Mouse (Mus musculus): ENCODE data around the gene Pip5k1c. TPM values are rescaled to one million over a fixed set of nuclear protein-coding genes. Genes with fewer than 3 reads are reported as not detected.

The Pip5k1c gene
- polyA plus RNA-seq, 1 experiment = 326 TPM

DNA sequence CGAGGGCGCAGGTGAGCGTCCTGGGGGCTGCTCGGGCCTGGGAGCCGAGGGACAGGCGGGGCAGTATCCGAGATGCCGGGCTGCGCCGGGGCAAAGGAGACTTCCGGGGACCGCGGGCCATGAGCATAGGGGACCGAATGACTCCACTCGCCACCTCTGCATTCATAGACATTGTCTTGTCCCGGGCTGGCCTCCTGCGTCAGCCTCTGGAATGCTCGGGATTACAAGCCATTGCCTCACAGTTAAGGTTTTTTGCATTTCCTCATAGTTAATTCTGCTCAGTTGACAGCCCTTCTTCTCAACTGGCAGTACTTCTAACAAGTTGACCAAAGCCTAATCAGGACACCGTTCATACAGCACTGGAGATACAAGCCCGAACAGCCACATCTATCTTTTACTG, 28.7 kb downstream of the Pip5k1c start:
- no peak for DNase-seq (ENCODE audit: extremely low spot score in 1 of 2, low spot score in 1 of 2)

DNA sequence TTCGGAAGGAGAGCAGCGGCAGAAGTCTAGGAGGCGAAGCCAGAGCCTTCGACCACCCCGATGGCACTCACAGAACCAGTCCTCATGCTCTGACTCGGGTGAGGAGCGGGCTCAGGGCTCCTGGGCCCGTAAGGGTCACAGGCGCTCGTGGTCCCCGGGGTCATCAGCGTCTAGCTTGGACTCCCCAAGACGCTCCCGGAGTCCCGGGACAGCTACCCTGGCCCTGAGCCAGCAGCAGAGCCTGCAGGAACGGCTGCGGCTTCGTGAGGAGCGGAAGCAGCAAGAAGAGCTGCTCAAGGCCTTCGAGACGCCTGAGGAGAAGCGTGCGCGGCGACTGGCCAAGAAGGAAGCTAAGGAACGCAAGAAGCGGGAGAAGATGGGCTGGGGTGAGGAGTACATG, 29.7 kb downstream of the Pip5k1c start:
- DNase-seq (ENCODE audit: extremely low spot score in 1 of 2, low spot score in 1 of 2) = no peak

DNA sequence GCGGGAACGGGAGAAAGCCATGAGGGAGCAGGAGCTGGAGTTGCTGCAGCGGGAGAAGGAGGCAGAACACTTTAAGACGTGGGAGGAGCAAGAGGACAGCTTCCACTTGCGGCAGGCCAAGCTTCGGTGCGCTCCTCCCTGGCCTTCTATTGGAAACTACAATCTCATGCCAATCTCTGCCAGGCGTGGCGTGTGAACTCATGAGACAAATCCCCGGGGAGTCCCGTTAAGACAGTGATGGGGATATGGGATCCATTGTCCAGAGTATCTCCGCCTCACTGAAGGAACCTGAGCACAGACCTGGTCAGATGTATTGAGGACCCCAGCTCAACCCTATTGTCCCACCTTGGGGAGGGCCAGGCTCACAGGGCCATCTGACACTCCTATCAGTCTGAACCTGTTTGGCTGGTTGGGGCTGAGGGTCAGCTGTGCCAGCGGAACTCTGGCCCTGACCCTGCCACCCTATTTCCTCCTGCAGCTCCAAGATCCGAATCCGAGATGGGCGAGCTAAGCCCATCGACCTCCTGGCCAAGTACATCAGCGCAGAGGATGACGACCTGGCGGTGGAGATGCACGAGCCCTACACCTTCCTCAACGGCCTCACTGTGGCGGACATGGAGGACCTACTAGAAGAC, 30.5 kb downstream of the Pip5k1c start:
- DNase-seq (ENCODE audit: extremely low spot score in 1 of 2, low spot score in 1 of 2) = no peak

DNA sequence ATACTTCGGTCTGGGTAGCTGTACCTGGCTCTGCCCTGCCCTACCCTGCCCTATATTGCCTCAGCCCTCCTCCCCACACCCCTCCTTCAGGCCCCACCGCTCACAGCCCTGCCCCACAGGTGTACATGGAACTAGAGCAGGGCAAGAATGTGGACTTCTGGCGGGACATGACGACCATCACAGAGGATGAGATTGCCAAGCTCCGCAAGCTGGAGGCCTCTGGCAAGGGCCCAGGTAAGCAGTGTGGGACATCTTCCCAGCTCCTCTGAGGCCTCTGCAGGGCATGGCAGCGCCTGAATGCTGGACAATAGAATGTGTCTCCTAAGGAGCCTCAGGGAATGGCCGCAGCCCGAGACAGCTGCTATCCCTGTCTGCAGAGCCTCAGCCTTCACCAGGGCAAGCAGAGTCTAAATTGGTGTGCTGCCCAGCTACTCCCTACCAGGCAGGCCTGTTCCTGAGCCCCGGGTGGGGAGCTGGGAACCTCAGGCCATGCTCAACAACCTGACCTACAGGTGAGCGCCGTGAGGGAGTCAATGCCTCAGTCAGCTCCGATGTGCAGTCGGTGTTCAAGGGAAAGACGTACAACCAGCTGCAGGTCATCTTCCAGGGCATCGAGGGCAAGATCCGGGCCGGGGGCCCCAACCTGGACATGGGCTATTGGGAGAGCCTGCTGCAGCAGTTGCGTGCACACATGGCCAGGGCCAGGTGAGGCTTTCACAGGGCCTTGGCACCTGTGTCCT, 31.2 kb downstream of the Pip5k1c start:
- no peak for DNase-seq (ENCODE audit: extremely low spot score in 1 of 2, low spot score in 1 of 2)

DNA sequence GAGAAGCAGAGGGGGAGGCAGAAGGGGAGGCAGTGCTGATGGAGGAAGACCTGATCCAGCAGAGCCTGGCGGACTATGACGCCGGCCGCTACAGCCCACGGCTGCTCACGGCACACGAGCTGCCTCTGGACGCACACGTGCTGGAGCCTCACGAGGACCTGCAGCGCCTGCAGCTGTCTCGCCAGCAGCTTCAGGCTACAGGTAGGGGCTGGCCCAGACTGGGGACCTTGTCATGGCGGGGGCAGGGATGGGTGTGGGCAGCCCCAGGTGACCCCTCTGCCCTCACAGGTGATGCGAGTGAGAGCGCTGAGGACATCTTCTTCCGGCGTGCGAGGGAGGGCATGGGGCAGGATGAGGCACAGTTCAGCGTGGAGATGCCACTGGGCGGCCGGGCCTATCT, 32.4 kb downstream of the Pip5k1c start:
- no peak for DNase-seq (ENCODE audit: extremely low spot score in 1 of 2, low spot score in 1 of 2)

DNA sequence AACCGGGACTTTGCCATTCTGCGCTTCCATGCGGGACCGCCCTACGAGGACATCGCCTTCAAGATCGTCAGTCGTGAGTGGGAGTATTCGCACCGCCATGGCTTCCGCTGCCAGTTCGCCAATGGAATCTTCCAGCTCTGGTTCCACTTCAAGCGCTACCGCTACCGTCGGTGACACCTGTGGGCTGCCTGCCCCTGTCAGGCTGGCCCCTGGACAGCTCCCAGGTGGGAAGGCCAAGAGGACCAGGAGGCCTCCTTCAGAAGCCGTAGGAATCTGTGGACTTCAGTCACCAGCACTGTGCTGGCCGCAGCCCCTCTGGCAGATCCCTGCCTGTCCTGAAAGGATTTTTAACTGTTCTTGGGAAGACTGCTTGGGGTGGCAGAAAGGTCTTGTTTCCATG, 33.0 kb downstream of the Pip5k1c start:
- no peak for DNase-seq (ENCODE audit: extremely low spot score in 1 of 2, low spot score in 1 of 2)

DNA sequence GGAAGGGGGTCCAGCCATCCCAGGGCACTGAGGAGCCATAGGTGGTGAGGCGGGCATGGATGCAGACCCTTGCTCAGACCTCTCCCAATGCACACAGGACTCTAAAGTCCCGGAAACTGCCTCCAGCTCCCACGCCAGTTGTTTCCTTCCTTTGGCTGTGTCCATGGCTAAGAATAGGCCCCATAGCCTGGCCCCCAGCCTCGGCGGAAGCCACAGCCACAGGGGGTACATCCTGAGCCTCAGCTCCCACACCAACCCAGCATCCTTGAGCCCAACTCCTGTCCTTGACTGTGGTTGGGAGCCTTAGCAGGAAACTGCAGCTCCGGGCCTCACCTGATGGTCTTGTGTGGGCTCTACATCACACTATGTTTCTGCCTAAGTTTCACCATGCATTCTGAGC, 34.1 kb downstream of the Pip5k1c start:
- no peak for DNase-seq (ENCODE audit: extremely low spot score in 1 of 2, low spot score in 1 of 2)

DNA sequence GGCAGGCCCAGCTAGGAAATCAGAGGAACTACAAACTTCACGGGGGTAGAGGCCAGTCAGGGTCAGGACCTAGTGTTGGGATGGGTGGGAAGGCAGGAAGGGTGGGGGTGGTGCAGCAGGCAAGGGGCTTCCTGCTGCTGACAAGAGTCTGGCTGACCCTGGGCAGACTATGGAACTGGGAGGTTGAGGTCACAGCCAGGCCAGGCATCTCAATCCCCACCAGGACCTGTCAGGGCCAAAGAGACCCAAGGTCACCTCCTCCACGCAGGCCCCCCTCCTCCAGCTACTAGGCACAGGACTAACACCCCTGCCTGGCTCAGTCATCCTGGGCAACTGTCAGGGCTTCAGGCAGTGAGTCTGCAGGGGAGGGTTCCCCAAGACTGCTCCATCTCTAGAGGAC, 35.2 kb downstream of the Pip5k1c start:
- no peak for DNase-seq (ENCODE audit: extremely low spot score in 1 of 2, low spot score in 1 of 2)

DNA sequence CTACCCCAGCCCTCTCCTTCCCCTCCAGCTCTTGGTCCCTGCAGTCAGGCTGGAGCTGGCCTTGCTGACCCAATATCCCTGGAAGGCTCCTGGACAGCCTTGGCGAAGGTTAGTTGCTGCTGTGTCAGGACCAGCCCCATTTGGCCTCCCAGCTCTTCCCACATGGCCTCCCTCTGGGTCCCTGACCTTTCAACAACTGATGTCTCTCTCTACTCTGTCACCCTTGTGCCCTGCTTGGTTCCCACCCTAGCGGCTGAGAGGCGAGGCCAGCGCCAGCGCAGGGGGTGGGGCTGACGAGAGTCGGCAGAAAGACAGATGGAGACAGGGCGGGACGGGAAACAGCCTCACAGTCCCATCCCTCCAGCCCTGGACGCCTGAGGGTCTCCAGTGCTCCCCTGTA, 35.6 kb downstream of the Pip5k1c start, which contains the start of gene Tbxa2r:
TSS of gene Tbxa2r (plus strand) at position 346 of the 400 bp plus-strand sequence.
- no peak for DNase-seq (ENCODE audit: extremely low spot score in 1 of 2, low spot score in 1 of 2)

DNA sequence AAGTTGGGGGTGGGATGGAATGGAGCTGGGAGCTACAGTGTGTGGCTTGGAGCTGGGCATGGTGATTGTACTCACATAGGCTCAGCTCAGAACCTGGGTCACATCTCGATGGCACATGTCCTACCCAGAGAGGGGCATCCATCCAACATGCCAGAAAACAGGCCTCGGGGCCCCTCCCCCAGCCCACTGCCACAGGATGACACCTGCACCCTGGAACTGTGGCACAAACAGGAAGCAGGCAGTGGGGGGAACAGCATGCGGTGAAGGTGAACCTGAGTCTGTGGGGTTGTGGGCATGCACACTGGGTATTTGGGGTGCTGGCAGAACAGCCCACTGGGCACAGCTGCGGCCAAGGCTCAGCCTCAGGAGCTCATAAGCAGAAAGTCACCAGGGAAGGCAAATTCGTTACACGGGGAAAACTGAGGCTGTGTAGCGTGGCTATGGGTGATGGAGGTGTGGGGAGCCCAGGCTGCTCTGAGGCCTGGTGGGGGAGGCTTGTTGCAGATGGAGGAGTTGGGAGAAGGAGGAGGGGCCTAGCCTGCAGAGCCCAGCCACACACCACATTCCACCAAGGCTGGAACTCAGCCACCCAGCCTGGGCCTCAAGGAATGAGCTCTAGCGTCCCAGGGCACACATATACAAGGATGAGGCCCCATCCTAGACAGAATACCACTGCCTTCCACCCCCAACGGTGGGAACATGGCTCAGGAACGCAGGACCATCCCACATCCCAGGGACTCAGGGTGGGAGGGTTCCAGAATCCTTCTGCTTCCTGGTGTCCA, 36.6 kb downstream of the Pip5k1c start:
- no peak for DNase-seq (ENCODE audit: extremely low spot score in 1 of 2, low spot score in 1 of 2)

DNA sequence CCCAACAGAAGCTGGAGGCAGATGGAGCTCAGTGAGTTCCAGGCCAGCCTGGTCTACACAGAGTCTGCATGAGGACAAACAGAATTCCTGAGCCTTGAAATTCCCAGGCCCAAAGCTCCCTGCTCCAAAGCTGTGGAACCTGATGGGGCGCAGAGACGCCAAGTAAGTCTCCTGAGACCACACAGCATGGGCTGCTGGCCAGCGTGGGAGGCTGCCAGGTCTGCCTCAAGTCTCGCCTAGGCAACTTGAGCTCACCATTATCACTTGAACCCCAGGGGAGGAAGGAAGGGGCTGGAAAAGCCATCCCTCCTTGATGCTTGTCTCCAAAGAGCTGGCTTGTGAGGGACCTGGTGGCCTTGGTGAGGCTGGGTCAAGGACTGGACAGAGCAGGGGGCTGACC, 37.2 kb downstream of the Pip5k1c start:
- DNase-seq (ENCODE audit: extremely low spot score in 1 of 2, low spot score in 1 of 2) = no peak

DNA sequence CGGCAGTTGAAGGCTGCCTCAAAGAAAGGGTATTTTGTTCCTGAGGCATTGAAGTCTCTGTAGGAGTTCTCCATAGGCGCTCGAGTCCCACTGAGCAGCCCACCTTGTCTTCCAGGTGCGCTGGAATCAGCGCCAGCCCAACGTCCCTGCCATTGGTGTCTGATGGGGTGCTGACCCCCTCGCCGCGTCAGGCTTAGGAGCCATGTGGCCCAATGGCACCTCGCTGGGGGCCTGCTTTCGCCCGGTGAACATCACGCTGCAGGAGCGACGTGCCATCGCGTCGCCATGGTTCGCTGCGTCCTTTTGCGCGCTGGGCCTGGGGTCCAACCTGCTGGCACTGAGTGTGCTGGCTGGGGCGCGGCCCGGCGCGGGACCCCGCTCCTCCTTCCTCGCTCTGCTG, 39.5 kb downstream of the Pip5k1c start:
- DNase-seq (ENCODE audit: extremely low spot score in 1 of 2, low spot score in 1 of 2) = no peak

DNA sequence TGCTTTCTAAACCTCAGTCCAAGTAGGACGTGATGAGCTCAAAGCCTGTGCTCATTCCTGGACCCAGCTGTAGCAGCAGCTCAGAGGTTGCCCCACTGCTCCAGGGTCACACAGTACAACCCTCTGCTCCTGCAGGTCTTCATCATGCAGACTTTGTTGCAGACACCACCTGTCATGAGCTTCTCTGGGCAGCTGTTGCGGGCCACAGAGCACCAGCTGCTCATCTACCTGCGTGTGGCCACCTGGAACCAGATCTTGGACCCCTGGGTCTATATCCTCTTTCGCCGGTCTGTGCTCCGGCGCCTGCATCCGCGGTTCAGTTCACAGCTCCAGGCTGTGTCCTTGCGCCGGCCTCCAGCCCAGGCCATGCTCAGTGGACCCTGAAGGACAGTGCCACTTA, 41.6 kb downstream of the Pip5k1c start:
- no peak for DNase-seq (ENCODE audit: extremely low spot score in 1 of 2, low spot score in 1 of 2)

DNA sequence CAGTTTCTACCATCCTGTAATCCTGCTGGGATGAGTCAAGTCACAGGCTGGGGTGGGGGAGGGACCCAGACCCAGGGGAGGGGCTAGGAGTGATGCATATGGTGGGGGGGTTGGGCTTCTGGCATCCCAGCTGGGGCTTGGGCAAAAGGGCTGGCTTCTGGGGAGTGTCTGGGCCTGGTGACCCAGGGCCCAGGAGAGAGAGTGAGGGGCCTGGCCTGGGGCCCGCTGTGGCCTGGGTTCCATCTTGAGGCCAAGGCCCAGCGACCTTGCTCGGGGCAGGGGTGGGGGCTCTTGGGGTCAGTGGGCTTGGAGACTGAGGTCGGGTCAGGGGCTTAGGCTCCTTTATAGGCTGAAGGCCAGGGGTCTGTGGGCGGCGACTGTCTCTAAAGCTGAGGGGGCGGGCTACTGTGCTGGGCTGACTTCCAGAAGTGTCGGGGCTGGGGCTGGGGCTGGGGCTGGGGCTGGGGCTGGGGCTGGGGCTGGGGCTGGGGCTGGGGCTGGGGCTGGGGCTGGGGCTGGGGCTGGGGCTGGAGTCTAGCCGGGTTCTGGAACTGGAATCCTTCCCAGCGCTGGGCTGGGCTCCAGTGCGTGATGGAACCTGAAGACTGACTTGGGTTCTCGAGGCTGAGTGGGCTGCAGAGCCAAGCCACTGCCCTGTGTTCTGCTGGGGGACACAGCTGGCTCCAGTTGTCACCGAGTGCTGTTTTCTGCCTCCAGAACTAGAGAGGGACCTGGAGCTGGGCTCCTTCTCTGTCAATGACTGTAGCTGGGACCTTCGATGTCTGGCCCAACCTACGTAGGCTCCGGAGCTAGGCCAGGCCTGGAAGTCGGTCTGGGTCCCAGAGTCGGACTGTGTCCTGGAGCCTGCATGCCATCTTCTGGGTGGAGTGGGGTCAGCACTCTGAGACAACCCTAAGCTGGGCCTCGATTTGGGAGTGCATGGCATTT, 42.9 kb downstream of the Pip5k1c start:
- DNase-seq (ENCODE audit: extremely low spot score in 1 of 2, low spot score in 1 of 2) = no peak

DNA sequence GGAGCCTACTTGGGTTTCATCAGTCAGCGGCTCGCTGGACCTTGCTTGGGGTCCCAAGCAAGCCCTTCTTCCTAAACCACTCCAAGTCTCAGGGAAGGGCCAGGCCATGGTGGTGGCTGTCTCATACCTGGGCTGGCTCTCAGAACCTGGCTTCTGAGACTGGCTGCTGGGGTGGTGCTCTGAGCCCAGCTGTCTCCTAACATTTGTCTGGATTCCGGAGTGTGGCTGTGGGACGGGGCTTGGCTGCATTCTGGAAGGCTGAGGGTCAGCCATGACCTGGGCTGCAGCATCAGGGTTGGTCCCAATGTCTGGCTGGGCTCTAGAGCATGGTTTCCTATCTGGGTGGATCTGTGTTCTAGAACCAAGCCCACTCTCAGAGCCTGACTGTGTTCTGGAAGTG, 43.8 kb downstream of the Pip5k1c start:
- no peak for DNase-seq (ENCODE audit: extremely low spot score in 1 of 2, low spot score in 1 of 2)

DNA sequence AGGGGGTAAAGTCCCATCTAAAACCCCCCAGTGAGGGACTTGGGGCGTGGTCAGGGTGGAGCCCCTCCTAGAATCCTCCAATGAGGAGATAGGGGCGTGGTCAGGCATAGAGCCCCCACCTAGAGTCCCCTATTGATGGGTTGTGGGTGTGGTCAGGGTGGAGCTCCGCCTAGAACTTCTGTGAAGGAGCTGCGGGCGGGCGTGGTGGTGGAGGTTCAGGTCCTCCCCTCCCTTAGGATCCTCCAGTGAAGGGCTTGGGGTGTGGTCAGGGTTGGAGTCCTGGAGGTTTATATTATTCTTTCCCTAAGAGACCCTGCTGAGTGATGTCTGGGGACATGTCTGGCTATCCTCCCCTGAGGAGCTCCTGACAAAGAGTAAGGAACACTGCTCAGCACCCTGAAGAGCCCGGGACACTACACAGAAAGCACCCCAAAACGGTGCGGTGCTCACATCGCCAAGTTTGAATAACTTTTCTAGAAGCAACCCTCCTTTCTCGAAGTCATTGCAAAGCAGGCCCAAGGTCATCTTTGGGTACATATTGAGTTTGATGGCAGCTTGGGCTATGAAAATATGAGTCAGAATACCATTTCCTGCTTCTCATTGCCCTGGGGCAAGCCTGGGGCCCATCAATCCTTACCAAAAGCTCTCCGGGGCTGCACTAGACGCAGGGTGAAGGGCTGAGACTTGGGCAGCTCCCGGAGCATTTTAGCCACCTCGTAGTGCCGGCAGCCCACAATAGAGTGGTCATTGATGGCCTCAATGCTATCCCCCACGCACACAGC, 48.0 kb downstream of the Pip5k1c start:
- no peak for DNase-seq (ENCODE audit: extremely low spot score in 1 of 2, low spot score in 1 of 2)

DNA sequence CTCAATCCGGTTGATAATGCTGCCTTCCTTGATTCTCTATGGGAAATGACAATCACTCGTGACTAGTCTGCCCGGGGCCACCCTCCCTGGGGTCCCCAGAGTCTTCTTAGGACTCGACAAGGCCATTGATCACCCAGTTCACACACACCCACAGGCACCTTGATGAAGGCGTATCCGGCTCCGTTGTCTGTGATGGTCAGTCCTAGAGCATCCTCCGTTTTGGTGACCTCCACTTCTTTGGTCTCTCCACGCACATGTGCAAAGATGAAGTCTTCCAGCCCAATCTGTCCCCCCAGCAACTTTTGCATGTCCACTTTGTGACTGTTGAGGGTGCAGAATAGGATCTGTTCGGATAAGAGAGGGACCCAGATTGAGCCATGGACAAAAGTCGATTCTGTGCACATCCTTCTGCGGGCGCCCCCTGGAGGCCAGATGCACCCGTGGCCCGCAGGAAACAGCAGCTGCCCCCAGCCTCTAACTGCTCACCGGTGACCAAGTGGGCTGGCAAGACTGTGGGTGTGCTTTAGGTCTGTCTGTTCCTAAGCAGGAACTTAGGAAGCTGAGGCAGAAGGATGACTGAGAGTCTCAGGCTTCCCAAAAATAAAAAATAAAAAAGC, 48.7 kb downstream of the Pip5k1c start:
- peak in 1 of 2 experiments; percentile 69 for DNase-seq (ENCODE audit: extremely low spot score in 1 of 2, low spot score in 1 of 2)

DNA sequence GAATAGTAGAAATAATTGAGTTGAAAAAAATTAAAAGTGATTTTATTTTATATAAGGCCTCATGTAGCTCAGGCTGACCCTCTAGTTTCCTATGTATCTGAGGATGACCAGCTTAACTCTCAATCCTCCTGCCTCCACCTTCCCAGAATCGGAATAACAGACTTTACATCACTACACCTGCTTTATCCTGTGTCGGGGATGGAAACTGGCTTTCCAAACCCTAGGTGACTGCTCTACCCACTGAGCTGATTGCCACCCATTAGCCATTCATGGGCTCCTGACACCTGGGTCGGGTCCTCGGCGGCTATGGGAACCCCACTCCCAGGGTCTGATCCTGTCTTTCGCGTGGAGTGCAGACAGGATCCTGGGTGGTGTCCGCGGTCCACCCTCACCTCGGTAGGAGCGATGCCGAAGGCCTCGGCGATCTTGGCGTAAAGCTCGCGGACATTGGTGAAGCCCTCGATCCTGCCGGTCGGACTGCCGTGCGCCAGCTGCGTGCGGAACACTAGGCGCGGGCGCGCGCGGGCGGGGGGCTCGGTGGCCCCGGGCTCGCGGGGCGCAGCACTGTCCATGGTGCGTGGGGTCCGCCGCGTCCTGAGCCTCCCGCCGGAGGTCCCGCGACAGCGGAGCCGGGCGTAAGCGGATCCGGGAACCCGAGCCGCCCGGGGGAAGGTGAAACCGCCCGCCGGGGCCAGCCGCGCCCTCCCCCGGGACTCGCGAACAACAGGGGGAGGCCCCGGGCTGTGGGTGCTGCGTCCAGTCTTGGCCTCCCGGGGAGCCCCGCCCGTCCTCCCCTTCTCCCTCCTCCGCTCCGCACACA, 50.1 kb downstream of the Pip5k1c start, which contains the start of gene Gipc3:
TSS of gene Gipc3 (minus strand) at position 581 of the 820 bp plus-strand sequence.
- DNase-seq (ENCODE audit: extremely low spot score in 1 of 2, low spot score in 1 of 2) = no peak

Measured in frontal cortex, adult 2 months (tissue).